Comparison of ENCODE assay signal across 12 mouse cellular contexts in the genomic region with DNA sequence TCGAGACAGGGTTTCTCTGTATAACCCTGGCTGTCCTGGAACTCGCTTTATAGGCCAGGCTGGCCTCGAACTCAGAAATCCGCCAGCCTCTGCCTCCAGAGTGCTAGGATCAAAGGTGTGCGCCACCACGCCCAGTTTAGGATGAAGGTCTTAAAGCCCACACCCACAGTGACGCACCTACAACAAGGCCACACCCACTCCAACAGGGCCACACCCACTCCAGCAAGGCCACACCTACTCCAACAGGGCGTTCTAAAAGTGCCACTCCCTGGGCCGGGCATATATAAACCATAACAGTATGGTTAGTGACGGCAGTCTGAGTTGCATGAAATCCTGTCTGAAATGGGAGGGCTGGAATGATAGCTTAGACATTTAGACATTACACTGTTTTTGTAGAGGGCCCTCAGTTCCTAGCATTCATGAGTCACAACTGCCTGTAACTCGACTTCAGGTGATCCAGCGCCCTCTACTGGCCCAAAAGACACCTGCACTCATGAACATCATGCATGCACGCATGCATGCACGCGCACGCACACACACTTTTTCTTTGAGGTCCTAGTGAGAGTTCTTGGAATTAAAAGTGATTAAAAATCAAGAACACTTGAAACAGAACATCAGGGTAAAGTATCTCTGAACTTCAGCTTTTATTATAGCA. TPM values are rescaled to one million over a fixed set of nuclear protein-coding genes. Genes with fewer than 3 reads are reported as not detected.
DNase-seq lines count a peak whose midpoint lies in the region; ATAC-seq and TF ChIP-seq lines count a peak whose summit lies in the region.
"Had no signal": no experiment of that assay in that cellular context is flagged by ENCODE, and none has a peak within 500 bp of the region (broad histone marks: within the 10 kb centered on the region; RNA-seq: fewer than 3 reads in every experiment).

No protein-coding gene starts in this region.

- no peak for DNase-seq in left cerebral cortex, adult 2 months (ENCODE audit: extremely low spot score in 1 of 2, low spot score in 2 of 2)
- DNase-seq in left cerebral cortex, postnatal 25 days (ENCODE audit: low spot score in 2 of 2) = no peak
- DNase-seq in A20 (ENCODE audit: low read depth, low spot score) = peak; percentile 82
- DNase-seq in CD4-positive helper T cell, adult 2 months (ENCODE audit: low read depth, low spot score) = peak; percentile 71
- no peak for DNase-seq in urinary bladder, postnatal 10 days (ENCODE audit: low spot score)
- DNase-seq in gastrocnemius, postnatal 25 days = no peak

- H3K27ac ChIP-seq in left cerebral cortex, adult 2 months = no peak overlapping the region
- H3K27ac ChIP-seq in embryonic fibroblast, embryonic 13.5 days (ENCODE audit: insufficient read depth, low read length) = no peak overlapping the region
- no peak overlapping the region for H3K27ac ChIP-seq in forebrain, embryonic 13.5 days
- H3K27ac ChIP-seq: forebrain, embryonic 15.5 days; neural tube, embryonic 15.5 days had no signal

- H3K4me3 ChIP-seq in left cerebral cortex, adult 2 months = no peak overlapping the region
- no peak overlapping the region for H3K4me3 ChIP-seq in embryonic fibroblast, embryonic 13.5 days (ENCODE audit: insufficient read depth, low read length)
- no peak overlapping the region for H3K4me3 ChIP-seq in forebrain, embryonic 13.5 days
- H3K4me3 ChIP-seq: forebrain, embryonic 15.5 days; neural tube, embryonic 15.5 days had no signal

- no peak for TF ChIP-seq POLR2A in embryonic fibroblast, embryonic 13.5 days (IDR thresholded peaks at IDR 0.05; ENCODE audit: low read depth, low read length)

- no peaks in the 10 kb centered on the region for H3K27me3 ChIP-seq in forebrain, embryonic 13.5 days
- H3K27me3 ChIP-seq: forebrain, embryonic 15.5 days; neural tube, embryonic 15.5 days had no signal

- ATAC-seq in forebrain, embryonic 13.5 days = no peak
- ATAC-seq: forebrain, embryonic 15.5 days had no signal

- 79% methylated on average over 16 of the region's 16 CpGs for WGBS in forebrain, embryonic 13.5 days

- H3K4me1 ChIP-seq in embryonic fibroblast, embryonic 13.5 days (ENCODE audit: control insufficient read depth, insufficient read depth, low read length) = 0 out of 2 replicates have a peak, but pooled peaks cover 3% of the 10 kb centered on the region
- H3K4me1 ChIP-seq in forebrain, embryonic 13.5 days = peaks cover 30% of the 10 kb centered on the region

- no peak overlapping the region for H3K4me2 ChIP-seq in forebrain, embryonic 13.5 days
- H3K4me2 ChIP-seq: forebrain, embryonic 15.5 days; neural tube, embryonic 15.5 days had no signal

- intact Hi-C loops in left cerebral cortex, adult 2 months (cut with DNase I) = no loop called here
- intact Hi-C loops in left cerebral cortex, postnatal 25 days (cut with DNase I) = no loop called here

- TF ChIP-seq CTCF in left cerebral cortex, adult 2 months (IDR thresholded peaks at IDR 0.05) = peak; percentile 45
- peak; percentile 55; the same call in 1 of the 2 replicates for TF ChIP-seq CTCF in embryonic fibroblast, embryonic 13.5 days (IDR thresholded peaks at IDR 0.05; ENCODE audit: borderline replicate concordance, insufficient read depth, low read length)

- no peak overlapping the region for H3K9ac ChIP-seq in forebrain, embryonic 13.5 days
- H3K9ac ChIP-seq: forebrain, embryonic 15.5 days; neural tube, embryonic 15.5 days had no signal

- H3K36me3 ChIP-seq in forebrain, embryonic 13.5 days (ENCODE audit: poor library complexity, severe bottlenecking) = no peaks in the 10 kb centered on the region
- H3K36me3 ChIP-seq: forebrain, embryonic 15.5 days; neural tube, embryonic 15.5 days had no signal

- no peaks in the 10 kb centered on the region for H3K9me3 ChIP-seq in forebrain, embryonic 13.5 days (replicated peaks)
- H3K9me3 ChIP-seq: forebrain, embryonic 15.5 days; neural tube, embryonic 15.5 days had no signal

RNA-seq across cellular contexts. Expression of a gene that starts 1.7 kb away (rescaled TPM):
- total RNA-seq in left cerebral cortex, adult 2 months (2021) = under 1 TPM; 0.47 to 0.75 TPM
- total RNA-seq in left cerebral cortex, postnatal 25 days (2021) = under 1 TPM; 0.32 to 0.48 TPM
- 0.44 TPM in 1 of 2 replicates, not detected in the other for polyA plus RNA-seq in embryonic fibroblast, embryonic 13.5 days (2011; ENCODE audit: insufficient read length, low read depth, missing spikeins)
- total RNA-seq in gastrocnemius, postnatal 25 days (2021) = under 1 TPM in 1 of 2 experiments, not detected in 1; 0.18 TPM
- 1.1 and 2.3 TPM in 2 replicates for polyA plus RNA-seq in forebrain, embryonic 13.5 days (2015; fragmentation: Nextera tagmentation; extraction: Ambion mirVana)

RNA-seq across cellular contexts. Expression of a gene that starts 2.0 kb away (rescaled TPM):
- total RNA-seq in left cerebral cortex, adult 2 months (2021) = 10 to 100 TPM; 36.8 to 42.1 TPM
- 10 to 100 TPM; 33.9 to 39.4 TPM for total RNA-seq in left cerebral cortex, postnatal 25 days (2021)
- 22.2 and 29.1 TPM in 2 replicates for polyA plus RNA-seq in embryonic fibroblast, embryonic 13.5 days (2011; ENCODE audit: insufficient read length, low read depth, missing spikeins)
- 10 to 100 TPM; 44.3 to 48.3 TPM for total RNA-seq in gastrocnemius, postnatal 25 days (2021)
- 14.8 and 15.8 TPM in 2 replicates for polyA plus RNA-seq in forebrain, embryonic 13.5 days (2015; fragmentation: Nextera tagmentation; extraction: Ambion mirVana)

RNA-seq across cellular contexts. Expression of a gene that starts 21.9 kb away (rescaled TPM):
- total RNA-seq in left cerebral cortex, adult 2 months (2021) = 10 to 100 TPM; 29.5 to 29.9 TPM
- 10 to 100 TPM; 31.4 to 32.6 TPM for total RNA-seq in left cerebral cortex, postnatal 25 days (2021)
- 8.5 and 8.8 TPM in 2 replicates for polyA plus RNA-seq in embryonic fibroblast, embryonic 13.5 days (2011; ENCODE audit: insufficient read length, low read depth, missing spikeins)
- 1 to 10 TPM; 4.8 to 6.3 TPM for total RNA-seq in gastrocnemius, postnatal 25 days (2021)
- 19.0 TPM in 2 replicates for polyA plus RNA-seq in forebrain, embryonic 13.5 days (2015; fragmentation: Nextera tagmentation; extraction: Ambion mirVana)

RNA-seq across cellular contexts. Expression of a gene that starts 22.1 kb away (rescaled TPM):
- 10 to 100 TPM; 38.6 to 41.0 TPM for total RNA-seq in left cerebral cortex, adult 2 months (2021)
- 10 to 100 TPM; 38.7 to 39.6 TPM for total RNA-seq in left cerebral cortex, postnatal 25 days (2021)
- polyA plus RNA-seq in embryonic fibroblast, embryonic 13.5 days (2011; ENCODE audit: insufficient read length, low read depth, missing spikeins) = 39.3 and 43.0 TPM in 2 replicates
- total RNA-seq in gastrocnemius, postnatal 25 days (2021) = 10 to 100 TPM; 15.7 to 17.1 TPM
- 45.3 and 48.0 TPM in 2 replicates for polyA plus RNA-seq in forebrain, embryonic 13.5 days (2015; fragmentation: Nextera tagmentation; extraction: Ambion mirVana)

RNA-seq across cellular contexts. Expression of a gene that starts 43.6 kb away (rescaled TPM):
- total RNA-seq in left cerebral cortex, adult 2 months (2021) = under 1 TPM in 1 of 2 experiments, not detected in 1; 0.52 TPM
- total RNA-seq in left cerebral cortex, postnatal 25 days (2021) = not detected
- polyA plus RNA-seq in embryonic fibroblast, embryonic 13.5 days (2011; ENCODE audit: insufficient read length, low read depth, missing spikeins) = not detected in 2 replicates
- not detected for total RNA-seq in gastrocnemius, postnatal 25 days (2021)
- 0.65 TPM in 1 of 2 replicates, not detected in the other for polyA plus RNA-seq in forebrain, embryonic 13.5 days (2015; fragmentation: Nextera tagmentation; extraction: Ambion mirVana)
- polyA plus RNA-seq: liver, embryonic 16.5 days; stomach, embryonic 14.5 days had no signal

Comparison
In these comparisons a context has a peak if more than half of its experiments do, and no peak if none do; other contexts are left out.
1. DNase-seq: peak in A20 (single experiment) and CD4-positive helper T cell, adult 2 months (single experiment); none in left cerebral cortex, adult 2 months (0 of 2), left cerebral cortex, postnatal 25 days (0 of 2), urinary bladder, postnatal 10 days (single experiment) and gastrocnemius, postnatal 25 days (single experiment).
2. RNA of a gene that starts 21.9 kb away (total RNA-seq): 31.4 to 32.6 TPM in left cerebral cortex, postnatal 25 days and 29.5 to 29.9 TPM in left cerebral cortex, adult 2 months; 4.8 to 6.3 TPM in gastrocnemius, postnatal 25 days; every median in the first group is over 4 times any median in the second.